ENCODE assay signal across 13 mouse cellular contexts in the genomic region with DNA sequence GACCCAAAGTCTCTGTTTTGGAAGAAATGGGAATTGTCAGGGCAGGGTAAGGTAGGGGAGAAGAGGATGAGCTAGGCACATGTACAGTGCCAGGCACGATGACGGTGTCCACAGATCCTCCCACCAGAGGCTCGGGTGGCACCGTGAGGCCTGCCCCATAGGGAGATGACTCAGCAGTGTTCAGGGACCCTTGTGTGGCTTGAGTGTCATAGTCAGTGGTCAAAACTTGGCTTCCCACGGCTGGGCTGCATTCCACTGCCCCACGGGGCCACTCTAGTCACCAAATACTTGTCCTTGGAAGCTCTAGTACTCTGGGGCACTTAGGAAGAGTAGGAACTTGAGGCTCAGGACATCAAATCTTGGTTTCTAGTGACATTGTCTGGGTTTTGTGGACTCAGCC.
"Had no signal": no experiment of that assay in that cellular context is flagged by ENCODE, and none has a peak within 500 bp of the region (broad histone marks: within the 10 kb centered on the region; RNA-seq: fewer than 3 reads in every experiment).

No protein-coding gene starts in this region.

- H3K4me3 ChIP-seq: layer of hippocampus, adult 2 months; limb, embryonic 12.5 days; liver, embryonic 13.5 days; midbrain, embryonic 12.5 days; stomach, embryonic 15.5 days had no signal

- H3K9ac ChIP-seq: limb, embryonic 12.5 days; liver, embryonic 13.5 days; liver, postnatal 0 days; midbrain, embryonic 12.5 days; stomach, embryonic 15.5 days had no signal

- H3K36me3 ChIP-seq: limb, embryonic 12.5 days; liver, embryonic 13.5 days; stomach, embryonic 15.5 days had no signal

- H3K27me3 ChIP-seq: limb, embryonic 12.5 days; liver, embryonic 13.5 days; midbrain, embryonic 12.5 days; stomach, embryonic 15.5 days had no signal

- H3K9me3 ChIP-seq: limb, embryonic 12.5 days; liver, embryonic 13.5 days; midbrain, embryonic 12.5 days; stomach, embryonic 15.5 days had no signal

- ATAC-seq: liver, postnatal 0 days had no signal

- DNase-seq: kidney, adult 18-20 months; kidney, postnatal 10 days; kidney, postnatal 4 days; liver; liver, embryonic 13.5 days; liver, postnatal 0 days; right cerebral cortex, postnatal 14 days; thymus, adult 2 months; thymus, postnatal 25 days had no signal

- H3K27ac ChIP-seq: layer of hippocampus, adult 2 months; limb, embryonic 12.5 days; liver, embryonic 13.5 days; midbrain, embryonic 12.5 days; stomach, embryonic 15.5 days had no signal

- H3K4me2 ChIP-seq: limb, embryonic 12.5 days; liver, embryonic 13.5 days; midbrain, embryonic 12.5 days; stomach, embryonic 15.5 days had no signal
